Mouse (Mus musculus) spleen, adult 2 months (tissue): Measurements from ENCODE around the gene Klhl29.

Experiments used
- CTCF ChIP-seq: fragments of 200-500 bp; IDR thresholded peaks from 2 replicates; pipeline ENCODE4 v1.5.1; 2011; ENCODE audit warnings: mild to moderate bottlenecking, inconsistent platforms; ENCODE audit not compliant: insufficient read depth, insufficient read length, insufficient replicate concordance; ENCODE audit errors: extremely low read depth
- POLR2A ChIP-seq: fragments of 200-500 bp; IDR thresholded peaks from 2 replicates; pipeline ENCODE4 v1.6.1; 2011; ENCODE audit warnings: low read depth, low read length, inconsistent platforms

GRCm38 (mm10) chr12:5254246-5254982 is 121.1 kb downstream of the Klhl29 start:
- TF ChIP-seq CTCF (no peak), POLR2A (no peak)
